Mouse (Mus musculus) gastrocnemius, postnatal 10 days (tissue): ENCODE data around the gene Hist1h2bn. TPM values are rescaled to one million over a fixed set of nuclear protein-coding genes. Genes with fewer than 3 reads are reported as not detected.
"Not testable (repeated sequence)": the region's sequence is repeated elsewhere in the genome, so short reads cannot be mapped to it uniquely, and the experiment has no call there.

Experiments used
- DNase-seq: peaks from one replicate; pipeline ENCODE4 v3.0.0; 2021; ENCODE audit warnings: mixed read lengths
- long read RNA-seq, 2 experiments: library from polyadenylated mRNA; stranded (forward); transcript quantifications; one replicate each; pipeline ENCODE4 v2.0.0; 2021
- total RNA-seq, 2 experiments: library from RNA; stranded (reverse); gene quantifications; 2 replicates each; pipeline ENCODE4 v1.2.3; 2021

Gene Hist1h2bn
- 100 to 1,000 TPM in 1 of 2 experiments, 10 to 100 TPM in 1; 94.7 to 110 TPM for total RNA-seq
- long read RNA-seq, experiment 1, partial matches to known transcripts: 0 of 1 reads
- long read RNA-seq, experiment 1, other reads (novel, unspliced or antisense): 1 of 1 reads
- long read RNA-seq, experiment 2, partial matches to known transcripts: 0 of 1 reads
- long read RNA-seq, experiment 2, other reads (novel, unspliced or antisense): 1 of 1 reads

- DNase-seq: peak; percentile 19
These were observed at the start of gene Hist1h2bn, which contains the start of gene Hist1h2ak for GRCm38 (mm10) chr13:21753524-21754285. Gene Hist1h2bn (plus strand): TSS chr13:21754123. Gene Hist1h2ak (minus strand): TSS chr13:21753827.

GRCm38 (mm10) chr13:21706669-21707068 is 47.3 kb upstream of the Hist1h2bn start:
- no peak for DNase-seq

DNA sequence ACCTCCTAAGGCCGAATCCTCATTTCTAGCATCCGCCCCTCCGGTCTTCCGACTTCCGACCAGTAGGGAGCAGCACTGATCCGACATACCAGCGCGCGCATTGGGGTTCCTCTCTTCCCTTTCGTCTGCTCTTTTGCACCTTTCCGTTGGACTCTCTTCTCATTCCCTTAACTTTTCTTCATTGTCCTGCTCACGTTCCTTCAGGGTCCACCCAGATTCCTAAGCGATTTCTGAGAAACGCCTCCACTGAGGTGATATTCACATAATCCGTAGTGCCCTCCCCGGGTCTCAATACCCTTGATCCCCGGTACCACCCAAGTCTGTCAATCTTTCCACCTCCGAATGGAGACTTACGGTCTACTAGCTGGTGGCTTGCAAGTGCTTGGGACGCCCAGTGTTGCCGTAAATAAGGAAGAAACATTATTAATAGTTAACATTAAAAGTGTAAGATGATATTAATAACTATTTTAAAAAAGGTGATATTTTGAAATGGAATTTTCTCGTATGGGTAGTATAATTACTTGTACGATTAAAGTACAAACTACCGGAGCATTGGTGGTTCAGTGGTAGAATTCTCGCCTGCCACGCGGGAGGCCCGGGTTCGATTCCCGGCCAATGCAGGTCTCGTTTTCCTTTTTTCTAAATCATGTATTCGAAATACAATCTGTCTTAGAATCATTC is 43.8 kb upstream of the Hist1h2bn start:
- peak; percentile 84 for DNase-seq

DNA sequence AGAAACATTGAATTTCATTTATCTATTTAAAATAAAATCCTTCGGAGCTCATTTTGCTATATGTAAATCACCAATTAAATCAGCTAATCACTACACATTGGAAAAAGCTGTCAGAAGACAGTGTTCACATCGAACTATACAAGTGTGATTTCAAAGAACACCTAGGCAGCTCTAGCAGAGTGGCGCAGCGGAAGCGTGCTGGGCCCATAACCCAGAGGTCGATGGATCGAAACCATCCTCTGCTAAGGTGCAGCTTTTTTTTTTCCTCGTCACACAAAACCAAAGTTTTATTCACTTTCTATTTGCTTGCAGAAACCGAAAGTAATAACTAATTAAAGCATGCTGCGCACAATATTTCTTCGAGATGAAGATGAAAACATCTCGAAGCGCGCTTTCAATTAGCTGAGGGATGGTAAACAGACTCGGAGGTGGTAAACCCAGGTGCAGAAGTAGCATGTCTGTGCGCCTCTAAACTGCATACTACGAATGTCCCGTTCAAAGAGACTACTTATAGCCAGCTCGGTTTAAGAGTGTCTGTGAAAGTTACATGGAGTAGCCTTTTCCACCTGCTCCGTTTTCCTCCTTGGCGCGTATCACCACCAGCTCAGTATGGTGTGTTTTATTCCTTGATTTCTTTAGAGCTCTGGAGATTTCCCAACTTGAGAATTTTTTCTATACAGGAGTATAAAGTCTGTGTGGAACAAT is 43.0 kb upstream of the Hist1h2bn start:
- DNase-seq: peak; percentile 63

- no peak for DNase-seq
These were observed 42.2 kb upstream of the Hist1h2bn start for GRCm38 (mm10) chr13:21711698-21712097.

GRCm38 (mm10) chr13:21714725-21715124 is 39.2 kb upstream of the Hist1h2bn start:
- peak; percentile 31 for DNase-seq

DNA sequence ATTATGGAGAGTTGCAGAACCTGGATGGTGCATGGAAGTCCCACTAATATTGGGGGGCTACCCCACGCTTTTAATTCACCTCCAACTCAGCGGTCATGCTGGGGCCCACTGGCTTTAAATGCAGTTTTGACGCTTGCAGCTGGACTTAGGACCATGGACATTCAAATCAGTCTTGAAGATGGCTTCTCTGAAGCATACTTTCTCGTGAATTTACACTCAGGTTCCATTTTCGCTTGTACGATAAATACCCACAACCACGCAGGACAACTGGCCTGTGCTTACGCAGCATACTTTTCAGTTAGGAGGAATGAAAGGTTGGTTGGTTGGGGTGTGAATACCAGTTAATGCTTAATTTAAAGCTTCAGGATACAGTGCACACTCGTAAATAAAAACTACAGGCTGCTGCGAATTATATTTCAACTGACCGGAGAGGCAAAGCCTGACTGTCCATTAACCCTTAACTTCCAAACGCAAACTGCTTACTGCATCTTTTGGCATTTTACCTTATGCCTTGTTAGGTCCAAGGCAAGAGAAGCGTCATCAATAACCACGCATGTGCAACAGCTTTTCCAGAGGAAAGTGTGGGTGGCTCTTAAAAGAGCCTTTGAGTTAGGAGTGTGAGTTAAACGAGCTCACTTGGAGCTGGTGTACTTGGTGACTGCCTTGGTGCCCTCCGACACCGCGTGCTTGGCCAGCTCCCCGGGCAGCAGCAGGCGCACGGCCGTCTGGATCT is 38.6 kb upstream of the Hist1h2bn start:
- DNase-seq: no peak

GRCm38 (mm10) chr13:21715864-21716539 is 37.9 kb upstream of the Hist1h2bn start, which contains the start of the genes Hist1h2bl and Hist1h2ai:
Gene Hist1h2bl (minus strand): TSS chr13:21716143.
Gene Hist1h2ai (plus strand): TSS chr13:21716422.
- DNase-seq: peak; percentile 38

- not testable (repeated sequence) for DNase-seq
These were observed 37.2 kb upstream of the Hist1h2bn start for GRCm38 (mm10) chr13:21716540-21717391.

- peak; percentile 62 for DNase-seq
These were observed 36.2 kb upstream of the Hist1h2bn start, which contains the start of gene Hist1h3h for GRCm38 (mm10) chr13:21717397-21718357. Gene Hist1h3h (plus strand): TSS chr13:21717659.

GRCm38 (mm10) chr13:21718381-21719080 is 35.4 kb upstream of the Hist1h2bn start:
- no peak for DNase-seq

- not testable (repeated sequence) for DNase-seq
These were observed 32.7 kb upstream of the Hist1h2bn start for GRCm38 (mm10) chr13:21721107-21721756.

GRCm38 (mm10) chr13:21721757-21722372 is 32.1 kb upstream of the Hist1h2bn start, which contains the start of gene Hist1h2bm:
Gene Hist1h2bm (plus strand): TSS chr13:21722044.
- peak; percentile 22 for DNase-seq

GRCm38 (mm10) chr13:21722373-21722925 is 31.5 kb upstream of the Hist1h2bn start:
- no peak for DNase-seq

GRCm38 (mm10) chr13:21722993-21723836 is 30.7 kb upstream of the Hist1h2bn start:
- no peak for DNase-seq
